Mouse (Mus musculus) E14TG2a.4 (cell line): ENCODE measurements around the gene Rnf168.
A peak's percentile ranks its signal among the peaks of the same experiment; 100 is the strongest.

Source experiments
- H3K27me3 ChIP-seq: 2 replicates; pipeline ENCODE4 v1.6.1; 2014; ENCODE audit warnings: low read length, control low read depth; ENCODE audit not compliant: insufficient read depth
- H3K36me3 ChIP-seq: 2 replicates; pipeline ENCODE4 v1.6.1; 2014; ENCODE audit warnings: low read length, control low read depth; ENCODE audit not compliant: insufficient read depth
- H3K4me1 ChIP-seq: replicated peaks from 2 replicates; pipeline ENCODE4 v1.6.1; 2014; ENCODE audit warnings: low read depth, low read length, control low read depth
- H3K4me3 ChIP-seq: replicated peaks from 2 replicates; pipeline ENCODE4 v1.5.1; 2014; ENCODE audit warnings: mild to moderate bottlenecking, low read length
- H3K9me3 ChIP-seq: 2 replicates; pipeline ENCODE4 v1.6.1; 2014; ENCODE audit warnings: low read length, control low read depth
- CTCF ChIP-seq: conservative IDR thresholded peaks from 2 replicates; pipeline ENCODE4 v1.5.1; 2014; ENCODE audit warnings: low read length
- NANOG ChIP-seq: IDR thresholded peaks from 2 replicates; pipeline ENCODE4 v1.6.1; 2014; ENCODE audit warnings: borderline replicate concordance, low read length, mixed read lengths
- POU5F1 ChIP-seq: IDR thresholded peaks from 2 replicates; pipeline ENCODE4 v1.6.1; 2014; ENCODE audit warnings: low read length, borderline replicate concordance

Rnf168 gene

DNA sequence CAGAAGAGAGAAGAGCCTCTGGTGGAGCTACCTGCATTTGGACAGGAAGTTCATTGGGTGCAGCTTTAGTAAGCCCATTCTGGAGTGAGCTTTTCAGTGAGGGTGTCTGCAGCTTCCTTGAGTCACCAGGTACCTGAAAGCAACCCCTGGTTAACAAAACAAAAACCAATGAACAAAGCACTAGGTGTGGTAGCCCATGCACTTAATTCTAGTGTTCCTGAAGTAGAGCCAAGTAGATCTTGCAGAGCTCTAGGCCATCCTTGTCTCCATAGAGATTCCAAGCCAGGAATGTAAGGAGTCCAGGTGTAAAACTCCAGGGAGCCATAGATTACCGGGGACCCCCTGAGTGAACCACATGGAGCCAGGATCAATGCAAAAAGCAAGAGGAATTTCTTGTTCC is 25.8 kb downstream of the Rnf168 start:
- Histone ChIP-seq H3K4me1 (peaks cover 90% of the 10 kb centered on the region), H3K9me3 (no peaks in the 10 kb centered on the region), H3K27me3 (no peaks in the 10 kb centered on the region), H3K36me3 (peaks cover 29% of the 10 kb centered on the region), H3K4me3 (0 out of 2 replicates have a peak overlapping the region, but pooled peaks have one; percentile 41)
- TF ChIP-seq POU5F1 (no peak), CTCF (no peak), NANOG (peak; percentile 21; the same call in 1 of the 2 replicates)

DNA sequence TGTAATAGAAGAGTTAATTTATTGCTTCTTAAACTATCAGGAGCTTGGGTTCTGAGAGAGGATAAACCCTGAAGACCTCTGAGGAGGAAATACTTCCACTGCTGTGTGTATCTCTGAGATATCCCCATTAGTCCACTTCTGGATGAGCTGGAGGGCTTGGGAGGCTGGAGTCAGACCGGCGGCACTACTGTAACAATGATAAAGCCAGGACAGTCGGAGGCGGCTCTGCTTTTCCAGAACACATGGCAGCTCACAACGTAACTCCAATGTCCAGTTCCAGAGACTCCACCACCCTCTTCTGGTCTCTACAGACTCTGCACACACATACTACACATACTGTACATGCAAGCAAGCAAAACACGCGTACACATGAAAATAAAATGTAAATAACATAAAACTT is 26.6 kb downstream of the Rnf168 start:
- Histone ChIP-seq H3K4me3 (no peak overlapping the region), H3K27me3 (no peaks in the 10 kb centered on the region), H3K9me3 (no peaks in the 10 kb centered on the region), H3K4me1 (peaks cover 87% of the 10 kb centered on the region), H3K36me3 (peaks cover 21% of the 10 kb centered on the region)
- TF ChIP-seq CTCF (no peak), NANOG (no peak), POU5F1 (no peak)

DNA sequence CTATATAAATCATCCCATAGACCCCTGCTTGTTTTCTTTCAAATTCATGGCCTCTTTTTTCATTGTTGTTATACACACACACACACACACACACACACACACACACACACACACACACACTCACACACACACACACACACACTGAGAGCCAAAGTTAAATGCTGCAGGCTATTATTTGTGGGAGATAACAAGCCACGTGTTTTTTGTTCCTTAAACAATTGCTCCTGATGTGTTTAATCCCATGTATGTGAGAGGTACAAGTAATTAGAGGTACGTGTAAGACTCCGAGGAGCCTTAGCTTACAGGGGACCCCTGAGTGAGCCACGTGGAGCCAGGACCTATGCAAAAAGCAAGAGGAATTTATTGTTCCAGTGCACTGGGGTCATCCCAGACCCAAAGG is 34.7 kb downstream of the Rnf168 start:
- no peak for TF ChIP-seq NANOG
- no peak for TF ChIP-seq CTCF
- no peak for TF ChIP-seq POU5F1
- H3K4me1 ChIP-seq, result peaks cover 94% of the 10 kb centered on the region

DNA sequence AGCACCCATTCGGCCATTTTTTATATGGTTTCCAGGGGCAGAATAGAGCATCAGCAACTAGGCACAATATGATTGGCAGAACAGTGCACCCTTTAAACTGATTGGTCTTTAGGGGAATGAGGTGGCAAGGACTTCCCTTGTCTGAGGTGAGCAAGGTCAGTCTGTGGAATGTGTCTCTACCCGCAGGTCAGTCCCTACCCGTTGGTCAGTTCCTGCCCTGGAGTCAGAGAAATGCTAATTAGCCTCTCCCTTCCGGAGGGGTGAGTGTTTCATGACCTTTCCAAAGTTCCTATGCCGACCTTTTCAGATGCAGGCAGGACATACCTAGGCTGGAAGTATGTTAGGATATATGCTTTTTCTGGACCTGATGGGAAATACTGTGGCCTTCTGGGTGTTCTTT is 35.1 kb downstream of the Rnf168 start:
- no peak for TF ChIP-seq CTCF
- TF ChIP-seq POU5F1, result 0 out of 2 replicates have a peak, but pooled peaks have one; percentile 42
- no peak for TF ChIP-seq NANOG
- H3K36me3 ChIP-seq, result no peaks in the 10 kb centered on the region
- no peaks in the 10 kb centered on the region for H3K9me3 ChIP-seq

More for the DNA sequence above, 34.7 kb downstream of the Rnf168 start:
- no peaks in the 10 kb centered on the region for H3K9me3 ChIP-seq
- no peaks in the 10 kb centered on the region for H3K36me3 ChIP-seq
- H3K27me3 ChIP-seq, result no peaks in the 10 kb centered on the region
- H3K4me3 ChIP-seq, result peak overlapping the region; percentile 73

DNA sequence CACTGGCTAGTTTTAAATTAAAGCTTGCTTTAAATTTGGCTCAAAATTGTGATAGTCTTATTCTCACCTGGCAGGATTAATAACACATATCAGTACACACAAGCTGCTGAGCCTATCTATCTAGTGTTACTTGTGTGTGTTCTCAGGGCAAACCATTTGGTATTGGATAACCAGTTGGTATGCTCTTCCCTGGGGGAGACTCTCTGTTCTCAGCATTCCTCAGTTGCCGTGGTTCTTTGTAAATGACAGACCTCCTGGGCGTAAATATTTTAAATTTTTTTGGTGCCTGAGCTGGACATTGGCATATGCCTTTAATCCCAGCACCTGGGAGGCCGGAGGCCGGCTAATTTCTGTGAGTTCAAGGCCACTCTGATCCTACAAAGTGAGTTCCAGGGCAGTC is 35.6 kb downstream of the Rnf168 start:
- Histone ChIP-seq H3K27me3 (no peaks in the 10 kb centered on the region), H3K4me1 (peaks cover 86% of the 10 kb centered on the region), H3K4me3 (peak overlapping the region; percentile 73), H3K9me3 (peaks cover under 1% of the 10 kb centered on the region), H3K36me3 (peaks cover under 1% of the 10 kb centered on the region)
- no peak for TF ChIP-seq NANOG
- TF ChIP-seq POU5F1, result no peak
- TF ChIP-seq CTCF, result no peak

More for the DNA sequence above, 35.1 kb downstream of the Rnf168 start:
- H3K4me1 ChIP-seq, result peaks cover 91% of the 10 kb centered on the region
- no peaks in the 10 kb centered on the region for H3K27me3 ChIP-seq
- H3K4me3 ChIP-seq, result peak overlapping the region; percentile 73

DNA sequence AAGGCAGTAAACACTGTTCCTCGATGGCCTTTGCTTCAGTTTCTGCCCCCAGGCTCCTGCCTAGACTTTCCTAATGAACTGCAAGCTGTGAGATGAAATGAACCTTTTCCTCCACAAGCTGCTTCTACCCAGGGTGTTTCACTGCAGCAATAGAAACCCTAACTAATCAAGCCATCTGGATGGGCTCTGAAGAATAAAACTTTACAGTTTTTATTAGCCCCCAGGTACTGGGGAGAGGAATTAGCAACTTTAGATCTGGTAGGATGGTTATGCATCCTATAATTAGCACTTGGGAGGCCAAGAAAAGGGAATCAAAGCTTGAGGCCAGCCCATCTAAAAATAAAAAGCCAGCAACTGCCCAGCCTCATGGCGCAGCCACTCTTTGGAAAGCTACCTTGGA is 39.3 kb downstream of the Rnf168 start:
- TF ChIP-seq CTCF, result no peak
- no peak for TF ChIP-seq POU5F1
- TF ChIP-seq NANOG, result no peak
- Histone ChIP-seq H3K27me3 (no peaks in the 10 kb centered on the region), H3K4me1 (peaks cover 67% of the 10 kb centered on the region), H3K4me3 (no peak overlapping the region), H3K36me3 (peaks cover 8% of the 10 kb centered on the region), H3K9me3 (peaks cover 8% of the 10 kb centered on the region)

DNA sequence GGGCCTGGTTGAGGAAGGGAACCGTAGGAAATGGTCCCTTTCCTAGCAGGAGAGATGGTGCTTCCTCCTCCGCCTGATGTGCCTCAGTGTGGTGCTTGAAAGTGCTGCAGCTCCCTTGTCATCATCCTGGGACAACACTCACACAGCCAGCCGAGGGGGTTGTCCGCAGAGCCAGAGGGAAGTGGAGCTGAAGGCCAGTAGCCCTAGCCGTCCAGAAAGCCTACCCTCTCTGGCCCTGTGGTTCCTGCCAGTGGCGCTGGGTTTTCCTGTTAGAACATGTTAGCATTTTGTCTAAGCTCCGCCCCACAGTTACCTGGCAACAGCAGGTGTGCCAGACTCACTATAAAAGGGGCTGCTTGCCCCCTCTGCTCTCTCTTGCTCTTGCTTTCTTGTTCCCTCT is 46.7 kb downstream of the Rnf168 start:
- Histone ChIP-seq H3K27me3 (no peaks in the 10 kb centered on the region), H3K36me3 (no peaks in the 10 kb centered on the region; the same call in 1 of the 2 replicates), H3K9me3 (no peaks in the 10 kb centered on the region), H3K4me3 (peak overlapping the region; percentile 68), H3K4me1 (peaks cover 51% of the 10 kb centered on the region)
- TF ChIP-seq POU5F1, result no peak
- TF ChIP-seq CTCF, result no peak
- TF ChIP-seq NANOG, result no peak

DNA sequence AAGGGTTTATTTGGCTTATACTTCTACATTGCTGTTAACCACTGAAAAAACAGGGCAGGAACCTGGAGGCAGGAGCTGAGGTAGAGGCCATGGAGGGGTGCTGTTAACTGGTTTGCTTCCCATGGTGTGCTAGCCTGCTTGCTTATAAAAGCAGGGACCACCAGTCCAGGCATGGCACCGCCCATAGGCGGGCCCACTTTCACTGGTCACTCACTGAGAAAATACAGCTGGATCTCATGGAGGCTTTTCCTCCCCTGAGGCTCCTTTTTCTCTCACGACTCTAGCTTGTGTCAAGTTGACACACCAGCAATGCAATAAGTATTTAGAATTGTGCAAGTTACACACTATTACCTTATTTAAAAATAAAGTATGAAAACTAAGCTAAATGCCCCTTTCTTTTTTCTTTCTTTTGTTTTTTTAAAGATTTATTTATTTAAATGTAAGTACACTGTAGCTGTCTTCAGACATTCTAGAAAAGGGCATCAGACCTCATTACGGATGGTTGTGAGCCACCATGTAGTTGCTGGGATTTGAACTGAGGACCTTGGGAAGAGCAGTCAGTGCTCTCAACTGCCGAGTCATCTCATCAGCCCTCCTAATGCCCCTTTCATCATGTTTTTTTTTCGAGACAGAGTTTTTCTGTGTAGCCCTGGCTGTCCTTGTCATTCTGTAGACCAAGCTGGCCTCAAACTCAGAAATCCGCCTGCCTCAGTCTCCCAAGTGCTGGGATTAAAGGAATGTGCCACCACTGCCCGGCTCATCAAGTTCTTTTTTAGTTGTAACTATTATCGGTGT is 53.8 kb downstream of the Rnf168 start:
- H3K4me1 ChIP-seq, result peaks cover 54% of the 10 kb centered on the region
- H3K36me3 ChIP-seq, result no peaks in the 10 kb centered on the region
- H3K4me3 ChIP-seq, result peak overlapping the region; percentile 97
- TF ChIP-seq POU5F1 (no peak), CTCF (no peak), NANOG (no peak)
- H3K9me3 ChIP-seq, result no peaks in the 10 kb centered on the region
- H3K27me3 ChIP-seq, result no peaks in the 10 kb centered on the region
